Mouse (Mus musculus): ENCODE measurements around the gene E4f1.

DNA sequence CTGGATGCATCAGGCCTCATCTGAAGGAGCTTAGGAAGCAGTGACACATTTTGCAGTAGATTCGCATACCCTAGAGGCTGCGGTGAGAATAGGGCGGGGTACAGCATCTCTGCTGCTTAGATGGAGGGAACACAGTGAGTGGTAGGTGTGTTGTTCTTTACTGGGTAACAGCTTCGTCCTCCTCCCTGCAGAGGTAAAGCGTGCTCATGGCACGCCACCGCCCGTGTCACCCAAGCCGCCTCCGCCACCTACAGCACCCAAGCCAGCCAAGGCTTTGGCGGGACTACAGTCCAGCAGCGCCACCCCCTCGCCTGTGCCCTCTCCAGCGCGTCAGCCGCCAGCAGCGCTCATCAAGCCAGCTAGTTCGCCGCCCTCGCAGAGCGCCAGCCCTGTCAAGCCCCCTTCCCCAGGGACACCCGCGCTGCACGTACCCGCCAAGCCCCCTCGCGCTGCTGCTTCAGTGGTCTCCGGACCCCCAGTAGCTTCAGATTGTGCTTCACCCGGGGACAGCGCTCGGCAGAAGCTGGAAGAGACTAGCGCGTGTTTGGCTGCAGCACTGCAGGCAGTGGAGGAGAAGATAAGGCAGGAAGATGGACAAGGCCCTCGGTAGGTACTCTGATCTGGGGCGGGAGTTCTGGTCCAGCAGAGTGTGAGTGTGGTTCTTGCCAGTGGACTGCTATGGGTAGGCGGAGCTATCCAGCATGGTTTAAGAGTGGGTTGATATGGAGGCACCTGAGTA is 36.4 kb upstream of the E4f1 start:
- TF ChIP-seq CTCF (IDR thresholded peaks at IDR 0.05; ENCODE audit: borderline replicate concordance, insufficient read depth, low read depth, low read length) (0 out of 2 replicates have a peak, but pooled peaks have one; percentile 10), POLR2A (IDR thresholded peaks at IDR 0.05; ENCODE audit: borderline replicate concordance, insufficient read depth, low read length) (no peak)

Data from cerebellum, adult 2 months (tissue).